Mouse (Mus musculus) midbrain, postnatal 0 days (tissue): ENCODE measurements at regions not wholly inside any gene's neighbourhood (a gene's known extent, or its start where the extent isn't known, plus 50 kb on each side); places are given as distances from the start of the nearest gene placed in this dataset.

Experiments used
- ATAC-seq: fragments of 200-750 bp; cut with Nextera tagmentation; 2 replicates; pipeline ENCODE4 v1.8.0; 2017; ENCODE audit warnings: moderate number of reproducible peaks, mild to moderate bottlenecking, moderate TSS enrichment, moderate library complexity; ENCODE audit not compliant: low FRiP score
- DNase-seq: peaks from one replicate; pipeline ENCODE4 v3.0.0-alpha.2; 2015; ENCODE audit warnings: low spot score
- H3K27ac ChIP-seq: fragments of 300-500 bp; sonication (generic); 2 replicates; pipeline ENCODE4 v1.5.1; 2014; ENCODE audit warnings: low read depth, mild to moderate bottlenecking, low read length, mixed read lengths
- H3K27me3 ChIP-seq: fragments of 300-500 bp; sonication (generic); 2 replicates; pipeline ENCODE4 v1.6.1; 2014; ENCODE audit warnings: low read length, control low read depth, mixed read lengths; ENCODE audit not compliant: insufficient read depth
- H3K36me3 ChIP-seq: fragments of 300-500 bp; sonication (generic); 2 replicates; pipeline ENCODE4 v1.6.1; 2014; ENCODE audit warnings: low read length, control low read depth, mixed read lengths; ENCODE audit not compliant: insufficient read depth
- H3K4me1 ChIP-seq: fragments of 300-500 bp; sonication (generic); 2 replicates; pipeline ENCODE4 v1.6.1; 2014; ENCODE audit warnings: mild to moderate bottlenecking, control low read depth, antibody characterized with exemption, low read length, mixed read lengths; ENCODE audit not compliant: insufficient read depth
- H3K4me2 ChIP-seq: fragments of 300-500 bp; sonication (generic); 2 replicates; pipeline ENCODE4 v1.6.1; 2014; ENCODE audit warnings: low read depth, mild to moderate bottlenecking, low read length, mixed read lengths; ENCODE audit not compliant: poor library complexity, severe bottlenecking
- H3K4me3 ChIP-seq: fragments of 300-500 bp; sonication (generic); 2 replicates; pipeline ENCODE4 v1.5.1; 2014; ENCODE audit warnings: low read depth, mild to moderate bottlenecking, low read length, moderate library complexity
- H3K9ac ChIP-seq: fragments of 300-500 bp; sonication (generic); replicated peaks from 2 replicates; pipeline ENCODE4 v1.6.1; 2014; ENCODE audit warnings: mild to moderate bottlenecking, low read length, moderate library complexity, mixed read lengths; ENCODE audit not compliant: poor library complexity, severe bottlenecking
- H3K9me3 ChIP-seq: fragments of 300-500 bp; sonication (generic); 2 replicates; pipeline ENCODE4 v1.6.1; 2016; ENCODE audit warnings: low read length, control low read depth
- CTCF ChIP-seq: IDR thresholded peaks from 2 replicates; pipeline ENCODE4 v1.5.1; 2016; ENCODE audit warnings: antibody characterized with exemption, mild to moderate bottlenecking
- WGBS: fragments of 180-500 bp; shearing (Covaris S2); extraction: QIAGEN DNeasy Blood & Tissue Kit; methylation state at CpG from one replicate; pipeline ENCODE4 v1.1.7; 2014; 5-methylcytosine and 5-hydroxymethylcytosine counted together

- no peaks in the 10 kb centered on the region for H3K4me1 ChIP-seq
- no peak overlapping the region for H3K9ac ChIP-seq
- H3K27me3 ChIP-seq: no peaks in the 10 kb centered on the region
- H3K4me3 ChIP-seq: no peak overlapping the region
- H3K36me3 ChIP-seq: no peaks in the 10 kb centered on the region
- no peak overlapping the region for H3K4me2 ChIP-seq
- peak; percentile 89 for TF ChIP-seq CTCF
- 0 out of 2 replicates have a peak overlapping the region, but pooled peaks have one; percentile 26 for H3K27ac ChIP-seq
- H3K9me3 ChIP-seq: no peaks in the 10 kb centered on the region
- 10% methylated on average over 11 of the region's 11 CpGs for WGBS
- DNase-seq (peak; percentile 91), ATAC-seq (peak; percentile 71)
Observed at GRCm38 (mm10) chr9:41461742-41462141, 300.2 kb upstream of the Ubash3b start.

- H3K4me2 ChIP-seq: no peak overlapping the region
- H3K9me3 ChIP-seq: no peaks in the 10 kb centered on the region
- ATAC-seq (no peak), DNase-seq (no peak)
- WGBS: 72% methylated on average over 6 of the region's 6 CpGs
- H3K4me1 ChIP-seq: no peaks in the 10 kb centered on the region
- no peak overlapping the region for H3K9ac ChIP-seq
- no peaks in the 10 kb centered on the region for H3K36me3 ChIP-seq
- H3K27me3 ChIP-seq: no peaks in the 10 kb centered on the region
- H3K4me3 ChIP-seq: no peak overlapping the region
- no peak overlapping the region for H3K27ac ChIP-seq
- TF ChIP-seq CTCF: no peak
Observed at GRCm38 (mm10) chr9:41460709-41461108, 299.2 kb upstream of the Ubash3b start.

- DNase-seq (peak; percentile 72), ATAC-seq (no peak)
- Histone ChIP-seq H3K9ac (no peak overlapping the region), H3K4me3 (no peak overlapping the region), H3K4me1 (no peaks in the 10 kb centered on the region), H3K9me3 (no peaks in the 10 kb centered on the region), H3K36me3 (no peaks in the 10 kb centered on the region), H3K27ac (no peak overlapping the region), H3K4me2 (no peak overlapping the region), H3K27me3 (no peaks in the 10 kb centered on the region)
- TF ChIP-seq CTCF: no peak
- 36% methylated on average over 3 of the region's 3 CpGs for WGBS
Observed at GRCm38 (mm10) chr9:41457003-41457402, 295.5 kb upstream of the Ubash3b start.

- H3K9me3 ChIP-seq: no peaks in the 10 kb centered on the region
- peaks cover 12% of the 10 kb centered on the region; the same call in 1 of the 2 replicates for H3K4me1 ChIP-seq
- H3K27me3 ChIP-seq: no peaks in the 10 kb centered on the region
- DNase-seq: no peak
- H3K4me2 ChIP-seq: no peak overlapping the region
- H3K27ac ChIP-seq: no peak overlapping the region
- no peak for ATAC-seq
- H3K36me3 ChIP-seq: no peaks in the 10 kb centered on the region
- no peak for TF ChIP-seq CTCF
- no peak overlapping the region for H3K4me3 ChIP-seq
- 52% methylated on average over 3 of the region's 3 CpGs for WGBS
- H3K9ac ChIP-seq: no peak overlapping the region
Observed at GRCm38 (mm10) chr9:41451738-41452137, 290.2 kb upstream of the Ubash3b start.

- ATAC-seq (no peak), DNase-seq (no peak)
- Histone ChIP-seq H3K36me3 (no peaks in the 10 kb centered on the region), H3K4me1 (peaks cover 12% of the 10 kb centered on the region; the same call in 1 of the 2 replicates), H3K4me3 (no peak overlapping the region), H3K4me2 (no peak overlapping the region), H3K9ac (no peak overlapping the region), H3K9me3 (no peaks in the 10 kb centered on the region), H3K27me3 (no peaks in the 10 kb centered on the region), H3K27ac (0 out of 2 replicates have a peak overlapping the region, but pooled peaks have one; percentile 98)
- 35% methylated on average over 4 of the region's 4 CpGs for WGBS
- TF ChIP-seq CTCF: no peak
Observed at GRCm38 (mm10) chr9:41449233-41449632, 287.7 kb upstream of the Ubash3b start.

GRCm38 (mm10) chr9:41447902-41448301 lies 286.4 kb upstream of the Ubash3b start:
- Histone ChIP-seq H3K9ac (no peak overlapping the region), H3K27ac (peak overlapping the region; percentile 98), H3K4me1 (peaks cover 12% of the 10 kb centered on the region; the same call in 1 of the 2 replicates), H3K4me3 (no peak overlapping the region), H3K9me3 (no peaks in the 10 kb centered on the region), H3K36me3 (no peaks in the 10 kb centered on the region), H3K4me2 (peak overlapping the region; percentile 21), H3K27me3 (no peaks in the 10 kb centered on the region)
- 19% methylated on average over 8 of the region's 8 CpGs for WGBS
- no peak for TF ChIP-seq CTCF
- no peak for DNase-seq
- ATAC-seq: no peak
